Mouse (Mus musculus) midbrain, embryonic 11.5 days (tissue): ENCODE data around the gene Vmn2r96. TPM values are rescaled to one million over a fixed set of nuclear protein-coding genes. Genes with fewer than 3 reads are reported as not detected.
"Not testable (repeated sequence)": the region's sequence is repeated elsewhere in the genome, so short reads cannot be mapped to it uniquely, and the experiment has no call there.

Experiments used
- ATAC-seq: fragments of 200-750 bp; cut with Nextera tagmentation; 2 replicates; pipeline ENCODE4 v1.8.0; 2017; ENCODE audit warnings: moderate TSS enrichment, moderate library complexity; ENCODE audit not compliant: low FRiP score
- DNase-seq: peaks from one replicate; pipeline ENCODE4 v3.0.0; 2015; ENCODE audit warnings: low spot score; ENCODE audit errors: missing footprints
- H3K27ac ChIP-seq: fragments of 300-500 bp; sonication (generic); 2 replicates; pipeline ENCODE4 v1.5.1; 2014; ENCODE audit warnings: low read depth, low read length
- H3K27me3 ChIP-seq: fragments of 300-500 bp; sonication (generic); 2 replicates; pipeline ENCODE4 v1.6.1; 2014; ENCODE audit warnings: mild to moderate bottlenecking, low read length, moderate library complexity, mixed read lengths; ENCODE audit not compliant: control insufficient read depth, insufficient read depth
- H3K36me3 ChIP-seq: fragments of 300-500 bp; sonication (generic); 2 replicates; pipeline ENCODE4 v1.6.1; 2014; ENCODE audit warnings: mild to moderate bottlenecking, low read length, moderate library complexity, mixed read lengths; ENCODE audit not compliant: control insufficient read depth, insufficient read depth
- H3K4me1 ChIP-seq: fragments of 300-500 bp; sonication (generic); 2 replicates; pipeline ENCODE4 v1.6.1; 2014; ENCODE audit warnings: low read length; ENCODE audit not compliant: control insufficient read depth, insufficient read depth
- H3K4me2 ChIP-seq: fragments of 300-500 bp; sonication (generic); 2 replicates; pipeline ENCODE4 v1.6.1; 2014; ENCODE audit warnings: mild to moderate bottlenecking, moderate library complexity
- H3K4me3 ChIP-seq: fragments of 300-500 bp; sonication (generic); 2 replicates; pipeline ENCODE4 v1.5.1; 2014; ENCODE audit warnings: low read depth, low read length
- H3K9ac ChIP-seq: fragments of 300-500 bp; sonication (generic); 2 replicates; pipeline ENCODE4 v1.6.1; 2014; ENCODE audit warnings: low read length
- H3K9me3 ChIP-seq: fragments of 300-500 bp; sonication (generic); 2 replicates; pipeline ENCODE4 v1.6.1; 2016; ENCODE audit warnings: low read length; ENCODE audit not compliant: control insufficient read depth
- whole genome bisulfite sequencing: fragments of 180-500 bp; shearing (Covaris S2); extraction: QIAGEN DNeasy Blood & Tissue Kit; methylation state at CpG from one replicate; pipeline ENCODE4 v1.1.7; 2014; 5-methylcytosine and 5-hydroxymethylcytosine counted together
- polyA plus RNA-seq: library from polyadenylated mRNA; unstranded; fragments of >200 nt; fragmentation: Nextera tagmentation; extraction: Ambion mirVana; gene quantifications from 2 replicates; pipeline ENCODE4 v1.2.1, GENCODE M21; 2014

Gene Vmn2r96
- not detected in 2 replicates for polyA plus RNA-seq

DNA sequence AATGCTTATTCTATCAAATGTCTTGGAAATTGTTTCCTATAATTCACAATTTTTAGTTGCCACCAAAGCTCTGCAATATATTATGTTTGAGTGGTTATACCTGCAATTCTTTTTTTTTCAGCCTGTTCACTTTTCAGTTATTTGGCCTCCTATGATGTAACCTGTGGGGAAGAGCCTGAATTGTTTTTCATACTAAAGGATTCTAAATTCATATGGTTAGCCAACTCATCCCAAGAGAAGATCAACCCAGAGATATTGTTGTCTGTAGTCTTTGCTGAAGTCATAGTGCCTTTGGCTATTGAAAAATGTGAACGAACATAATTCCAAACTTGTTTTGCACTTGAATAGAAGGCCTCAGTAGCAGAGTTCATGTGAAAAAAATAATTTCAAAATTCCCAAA lies at the start of gene Vmn2r96:
TSS of gene Vmn2r96 (plus strand) at position 301 of the 400 bp plus-strand sequence.
- not testable (repeated sequence) for H3K9me3 ChIP-seq, H3K9ac ChIP-seq, H3K27me3 ChIP-seq, H3K4me1 ChIP-seq, H3K36me3 ChIP-seq, ATAC-seq, H3K4me2 ChIP-seq, DNase-seq, H3K4me3 ChIP-seq, H3K27ac ChIP-seq
- WGBS: 89% methylated on average over 1 of the region's 1 CpGs

DNA sequence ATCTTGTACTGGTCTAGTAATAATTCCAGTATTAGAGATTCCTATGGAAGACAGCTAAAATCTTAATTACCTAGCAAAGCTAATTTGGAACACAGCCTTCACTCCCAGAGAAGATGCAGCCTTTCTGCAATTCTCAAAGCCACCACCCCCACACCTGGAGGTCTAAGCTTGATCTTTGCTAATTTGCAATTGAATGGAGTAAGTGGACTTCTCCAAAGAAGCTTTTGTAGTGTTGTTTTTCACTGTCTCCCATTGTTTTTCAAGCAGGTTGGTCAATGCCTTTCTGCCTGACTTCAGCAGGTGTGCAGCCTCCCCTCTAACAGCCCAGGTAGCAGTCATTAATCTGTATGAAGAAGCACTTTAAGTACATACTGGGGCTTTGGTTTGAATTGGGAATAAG lies 49.6 kb upstream of the Vmn2r96 start:
- Histone ChIP-seq H3K4me2 (no peak overlapping the region), H3K4me3 (no peak overlapping the region), H3K27ac (no peak overlapping the region), H3K9me3 (peaks cover 8% of the 10 kb centered on the region), H3K27me3 (no peaks in the 10 kb centered on the region), H3K4me1 (no peaks in the 10 kb centered on the region), H3K9ac (no peak overlapping the region), H3K36me3 (no peaks in the 10 kb centered on the region)
- DNase-seq: no peak
- ATAC-seq: no peak

DNA sequence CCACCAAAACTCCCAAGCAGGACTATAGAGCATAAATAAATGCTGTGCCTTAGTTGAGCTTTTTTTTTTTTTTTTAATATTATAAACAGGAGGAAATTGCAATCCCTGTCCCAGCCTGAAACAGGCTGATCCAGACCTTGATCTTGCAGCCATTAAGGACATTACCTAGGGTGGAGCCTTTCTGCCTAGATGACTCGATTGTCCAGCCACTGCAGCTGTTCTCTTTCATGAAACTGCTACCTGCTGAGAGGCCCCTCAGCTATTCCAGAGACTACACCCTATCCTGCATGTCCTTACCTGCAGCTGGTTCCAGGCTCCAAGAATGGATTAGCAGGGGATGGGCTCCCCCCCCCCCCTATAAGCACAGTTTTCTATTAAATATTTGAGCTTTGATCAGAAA lies 49.0 kb upstream of the Vmn2r96 start:
- H3K9me3 ChIP-seq: peaks cover 8% of the 10 kb centered on the region
- H3K4me1 ChIP-seq: no peaks in the 10 kb centered on the region
- no peak overlapping the region for H3K27ac ChIP-seq
- 87% methylated on average over 1 of the region's 1 CpGs for WGBS
- DNase-seq: no peak
- no peak overlapping the region for H3K9ac ChIP-seq
- no peak for ATAC-seq
- no peaks in the 10 kb centered on the region for H3K27me3 ChIP-seq
- no peak overlapping the region for H3K4me3 ChIP-seq
- no peak overlapping the region for H3K4me2 ChIP-seq
- no peaks in the 10 kb centered on the region for H3K36me3 ChIP-seq

DNA sequence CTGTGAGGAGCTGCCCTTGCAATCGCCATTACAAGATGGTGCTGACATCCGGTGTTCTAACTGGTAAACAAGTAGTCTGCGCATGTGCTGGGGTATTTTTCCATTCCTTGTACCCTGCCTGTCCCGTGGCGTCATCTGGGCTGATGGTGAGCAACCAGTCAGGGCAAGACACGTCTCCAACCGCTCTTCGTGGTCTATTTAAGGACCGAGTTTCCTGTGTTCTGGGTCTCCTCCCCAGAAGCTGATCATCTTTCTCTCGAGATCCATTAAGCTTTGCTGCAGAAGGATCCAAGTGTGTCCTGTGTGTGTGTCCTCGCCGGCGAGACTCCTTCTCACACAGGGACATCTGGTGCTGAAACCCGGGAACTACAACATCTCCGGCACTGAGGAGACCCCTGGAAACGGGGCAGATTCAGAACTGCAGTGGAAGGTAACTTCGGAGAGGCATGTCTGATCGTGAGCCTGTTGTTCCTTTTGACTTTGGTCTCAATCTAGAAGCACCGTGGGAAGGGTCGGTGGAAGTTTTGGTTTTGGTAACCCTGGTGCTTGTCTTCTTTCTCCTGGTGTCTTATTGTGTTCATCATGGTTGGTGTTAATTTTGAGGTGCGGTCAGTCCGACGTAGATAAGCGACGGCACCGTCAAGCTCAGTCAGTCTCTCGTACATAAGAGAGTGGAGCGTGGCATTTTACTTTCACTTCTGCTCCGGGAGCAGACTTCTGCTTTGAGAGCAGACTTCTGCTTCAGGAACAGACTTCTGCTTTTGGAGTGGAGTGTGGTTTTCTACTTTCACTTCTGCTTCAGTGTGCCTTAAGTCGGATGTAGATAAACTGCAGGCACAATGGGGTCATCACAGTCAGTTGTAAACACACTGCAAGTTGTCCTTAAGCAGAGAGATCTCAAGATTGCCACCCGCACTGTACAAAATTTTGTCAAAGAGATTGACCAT lies 14.5 kb upstream of the Vmn2r96 start:
- H3K4me2 ChIP-seq, H3K27ac ChIP-seq, H3K4me3 ChIP-seq, H3K9me3 ChIP-seq, H3K27me3 ChIP-seq, H3K36me3 ChIP-seq, DNase-seq, H3K4me1 ChIP-seq, ATAC-seq, H3K9ac ChIP-seq: not testable (repeated sequence)
- WGBS: 91% methylated on average over 31 of the region's 31 CpGs

DNA sequence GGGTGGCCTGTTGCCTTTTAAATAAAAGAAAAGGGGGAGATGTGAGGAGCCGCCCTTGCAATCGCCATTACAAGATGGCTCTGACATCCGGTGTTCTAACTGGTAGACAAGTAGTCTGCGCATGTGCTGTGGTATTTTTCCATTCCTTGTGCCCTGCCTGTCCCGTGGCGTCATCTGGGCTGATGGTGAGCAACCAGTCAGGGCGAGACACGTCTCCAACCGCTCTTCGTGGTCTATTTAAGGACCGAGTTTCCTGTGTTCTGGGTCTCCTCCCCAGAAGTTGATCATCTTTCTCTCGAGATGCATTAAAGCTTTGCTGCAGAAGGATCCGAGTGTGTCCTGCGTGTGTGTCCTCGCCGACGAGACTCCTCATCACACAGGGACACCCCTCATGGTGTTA lies 6.8 kb upstream of the Vmn2r96 start:
- H3K27ac ChIP-seq, H3K4me2 ChIP-seq, H3K36me3 ChIP-seq, H3K9me3 ChIP-seq, H3K9ac ChIP-seq, H3K4me1 ChIP-seq, ATAC-seq, DNase-seq, H3K27me3 ChIP-seq, H3K4me3 ChIP-seq: not testable (repeated sequence)
- WGBS: 94% methylated on average over 17 of the region's 17 CpGs

DNA sequence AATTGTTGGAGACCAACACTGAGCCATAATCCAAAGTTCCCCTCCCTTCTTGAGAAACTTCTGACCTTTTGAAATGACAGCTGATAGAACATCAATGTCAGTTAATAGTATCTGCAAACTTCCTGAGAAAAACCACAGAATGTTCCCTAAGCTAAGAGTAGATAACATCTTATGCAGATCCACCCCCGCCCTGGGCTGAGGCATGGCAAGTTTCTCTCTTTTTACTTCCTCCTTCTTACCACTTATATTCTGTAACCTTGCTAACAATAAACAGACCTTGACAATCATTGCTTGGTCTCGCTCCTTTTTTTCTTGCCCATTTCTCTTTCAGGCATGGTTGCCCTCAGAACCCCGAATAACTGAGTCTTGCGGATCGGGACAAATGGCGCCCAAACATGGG lies 42.2 kb downstream of the Vmn2r96 start:
- ATAC-seq, H3K9ac ChIP-seq, H3K4me1 ChIP-seq, H3K4me3 ChIP-seq, H3K27ac ChIP-seq, DNase-seq, H3K36me3 ChIP-seq, H3K4me2 ChIP-seq, H3K27me3 ChIP-seq: not testable (repeated sequence)
- WGBS: 90% methylated on average over 6 of the region's 6 CpGs
- H3K9me3 ChIP-seq: peaks cover 18% of the 10 kb centered on the region; the same call in 1 of the 2 replicates

DNA sequence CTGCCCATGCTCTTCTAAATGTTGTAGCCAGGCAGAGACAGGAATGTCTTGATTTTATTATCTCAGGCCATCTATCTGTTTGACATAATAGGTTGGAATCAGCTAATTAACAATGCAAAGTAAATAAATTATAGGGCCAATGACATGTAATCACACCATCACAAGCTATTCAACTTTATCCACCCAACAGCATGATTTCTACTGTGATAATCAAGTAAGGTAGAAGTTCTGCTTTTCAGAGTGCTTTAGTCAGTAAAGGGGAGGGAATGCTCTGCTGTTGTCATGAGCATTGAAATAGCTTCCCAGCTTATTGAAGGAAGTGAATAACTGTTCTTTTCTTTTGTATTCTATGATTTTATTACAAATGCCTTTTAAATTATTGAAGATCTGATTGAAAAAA lies 53.6 kb downstream of the Vmn2r96 start:
- DNase-seq: no peak
- Histone ChIP-seq H3K36me3 (no peaks in the 10 kb centered on the region), H3K27ac (no peak overlapping the region), H3K4me2 (no peak overlapping the region), H3K4me1 (no peaks in the 10 kb centered on the region), H3K4me3 (no peak overlapping the region), H3K9ac (no peak overlapping the region), H3K27me3 (no peaks in the 10 kb centered on the region), H3K9me3 (no peaks in the 10 kb centered on the region; the same call in 1 of the 2 replicates)
- no peak for ATAC-seq

Other genes starting within 250 kb of the Vmn2r96 start
- gene Vmn2r95, start 149.1 kb upstream of the Vmn2r96 start, polyA plus RNA-seq: not detected in 2 replicates